Mouse (Mus musculus) lung, embryonic 14.5 days (tissue): ENCODE results near the gene Olfr324. TPM values are rescaled to one million over a fixed set of nuclear protein-coding genes. Genes with fewer than 3 reads are reported as not detected.

ENCODE experiments used
- ATAC-seq: fragments of 200-750 bp; cut with Nextera tagmentation; 2 replicates; pipeline ENCODE4 v1.8.0; 2017; ENCODE audit warnings: mild to moderate bottlenecking, moderate TSS enrichment, moderate library complexity; ENCODE audit not compliant: insufficient read depth
- DNase-seq: peaks from one replicate; pipeline ENCODE4 v3.0.0-alpha.2; 2015
- H3K27ac ChIP-seq: fragments of 300-500 bp; sonication (generic); 2 replicates; pipeline ENCODE4 v1.5.1; 2014; ENCODE audit warnings: low read depth, mild to moderate bottlenecking, moderate library complexity
- H3K27me3 ChIP-seq: fragments of 300-500 bp; sonication (generic); 2 replicates; pipeline ENCODE4 v1.6.1; 2014; ENCODE audit warnings: low read length, control low read depth; ENCODE audit not compliant: insufficient read depth
- H3K36me3 ChIP-seq: fragments of 300-500 bp; sonication (generic); 2 replicates; pipeline ENCODE4 v1.6.1; 2014; ENCODE audit warnings: control low read depth; ENCODE audit not compliant: insufficient read depth
- H3K4me1 ChIP-seq: fragments of 300-500 bp; sonication (generic); 2 replicates; pipeline ENCODE4 v1.6.1; 2014; ENCODE audit warnings: antibody characterized with exemption, control low read depth; ENCODE audit not compliant: insufficient read depth
- H3K4me2 ChIP-seq: fragments of 300-500 bp; sonication (generic); 2 replicates; pipeline ENCODE4 v1.6.1; 2014; ENCODE audit warnings: mild to moderate bottlenecking
- H3K4me3 ChIP-seq: fragments of 300-500 bp; sonication (generic); 2 replicates; pipeline ENCODE4 v1.5.1; 2014; ENCODE audit warnings: low read depth, low read length
- H3K9ac ChIP-seq: fragments of 300-500 bp; sonication (generic); 2 replicates; pipeline ENCODE4 v1.6.1; 2014
- H3K9me3 ChIP-seq: fragments of 300-500 bp; sonication (generic); 2 replicates; pipeline ENCODE4 v1.6.1; 2016; ENCODE audit warnings: low read depth, low read length, control low read depth
- CTCF ChIP-seq: IDR thresholded peaks from 2 replicates; pipeline ENCODE4 v1.5.1; 2016; ENCODE audit warnings: antibody characterized with exemption, low read depth
- WGBS: fragments of 180-500 bp; shearing (Covaris S2); extraction: QIAGEN DNeasy Blood & Tissue Kit; methylation state at CpG from one replicate; pipeline ENCODE4 v1.1.7; 2014; 5-methylcytosine and 5-hydroxymethylcytosine counted together
- polyA plus RNA-seq: library from polyadenylated mRNA; unstranded; fragments of >200 nt; fragmentation: Nextera tagmentation; extraction: Ambion mirVana; gene quantifications from 2 replicates; pipeline ENCODE4 v1.2.1, GENCODE M21; 2014

Olfr324 gene
- polyA plus RNA-seq, 1 experiment from 2014 or later = not detected

- WGBS = 74% methylated on average over 6 of the region's 6 CpGs
- Histone ChIP-seq H3K4me3 (no peak overlapping the region), H3K9ac (no peak overlapping the region), H3K36me3 (no peaks in the 10 kb centered on the region), H3K27ac (no peak overlapping the region), H3K4me2 (no peak overlapping the region), H3K9me3 (no peaks in the 10 kb centered on the region), H3K27me3 (no peaks in the 10 kb centered on the region), H3K4me1 (no peaks in the 10 kb centered on the region)
- no peak for ATAC-seq
- TF ChIP-seq CTCF = no peak
- no peak for DNase-seq
These were observed 12.1 kb downstream of the Olfr324 start for GRCm38 (mm10) chr11:58607030-58607429.

DNA sequence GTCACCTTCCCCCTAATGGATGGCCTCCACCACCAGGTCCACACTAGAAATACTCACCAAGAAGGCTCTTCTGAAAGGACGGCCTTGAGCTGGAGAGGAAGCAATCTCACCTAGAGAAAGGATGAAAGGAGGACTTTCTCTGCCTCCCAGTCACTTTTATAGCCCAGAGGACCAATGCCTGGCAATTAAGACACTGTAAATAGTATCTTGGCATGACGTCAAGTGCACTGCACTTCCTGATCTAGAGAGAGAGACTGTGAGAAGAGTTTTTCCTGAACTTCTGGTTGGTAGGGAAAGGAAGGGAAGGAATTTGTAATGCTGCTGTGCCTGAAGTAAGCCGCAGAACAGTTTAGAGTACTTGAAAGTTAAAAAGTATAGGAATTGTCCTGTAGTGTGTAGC is 18.4 kb downstream of the Olfr324 start:
- H3K36me3 ChIP-seq = no peaks in the 10 kb centered on the region
- H3K4me3 ChIP-seq = no peak overlapping the region
- WGBS = 59% methylated on average over 3 of the region's 3 CpGs
- H3K9me3 ChIP-seq = no peaks in the 10 kb centered on the region
- no peak for ATAC-seq
- H3K4me2 ChIP-seq = no peak overlapping the region
- no peak overlapping the region for H3K9ac ChIP-seq
- TF ChIP-seq CTCF = no peak
- H3K27me3 ChIP-seq = no peaks in the 10 kb centered on the region
- H3K4me1 ChIP-seq = no peaks in the 10 kb centered on the region
- peak; percentile 18 for DNase-seq
- H3K27ac ChIP-seq = no peak overlapping the region

- Histone ChIP-seq H3K9me3 (no peaks in the 10 kb centered on the region), H3K36me3 (no peaks in the 10 kb centered on the region), H3K27ac (no peak overlapping the region), H3K4me1 (no peaks in the 10 kb centered on the region), H3K27me3 (no peaks in the 10 kb centered on the region), H3K4me2 (no peak overlapping the region), H3K4me3 (no peak overlapping the region), H3K9ac (no peak overlapping the region)
- no peak for TF ChIP-seq CTCF
- ATAC-seq = no peak
- DNase-seq = peak; percentile 34
These were observed 19.6 kb downstream of the Olfr324 start for GRCm38 (mm10) chr11:58614526-58614925.

DNA sequence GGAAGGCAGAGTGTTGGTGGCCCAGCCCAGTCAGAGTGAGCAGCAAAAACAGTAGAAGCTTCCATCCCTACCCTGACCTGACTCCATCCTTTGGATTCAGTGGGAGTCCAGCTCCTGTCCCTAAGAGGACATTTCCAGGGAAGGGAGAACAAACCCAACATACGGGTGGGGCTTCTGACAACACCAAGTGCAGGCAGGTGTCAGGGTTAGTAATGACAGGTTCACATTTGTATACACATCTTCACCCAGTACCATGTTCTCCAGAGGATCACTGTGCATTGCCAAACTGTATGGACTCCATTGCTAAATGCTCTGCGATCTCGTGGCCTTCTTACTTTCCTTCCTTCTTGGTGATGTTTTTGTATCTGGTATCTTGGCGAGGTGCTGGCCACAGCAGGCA is 21.1 kb downstream of the Olfr324 start, which contains the start of gene 2210407C18Rik:
TSS of gene 2210407C18Rik (minus strand) at position 101 of the 400 bp plus-strand sequence.
- H3K9ac ChIP-seq = no peak within 1 kb of the TSS
- H3K27me3 ChIP-seq = no peaks in the 10 kb centered on the region
- 83% methylated on average over 4 of the region's 4 CpGs for WGBS
- H3K36me3 ChIP-seq = no peaks in the 10 kb centered on the region
- H3K9me3 ChIP-seq = no peaks in the 10 kb centered on the region
- TF ChIP-seq CTCF = no peak
- H3K4me3 ChIP-seq = no peak within 1 kb of the TSS
- ATAC-seq (no peak), DNase-seq (no peak)
- no peak within 1 kb of the TSS for H3K27ac ChIP-seq
- no peaks in the 10 kb centered on the region for H3K4me1 ChIP-seq
- no peak within 1 kb of the TSS for H3K4me2 ChIP-seq

DNA sequence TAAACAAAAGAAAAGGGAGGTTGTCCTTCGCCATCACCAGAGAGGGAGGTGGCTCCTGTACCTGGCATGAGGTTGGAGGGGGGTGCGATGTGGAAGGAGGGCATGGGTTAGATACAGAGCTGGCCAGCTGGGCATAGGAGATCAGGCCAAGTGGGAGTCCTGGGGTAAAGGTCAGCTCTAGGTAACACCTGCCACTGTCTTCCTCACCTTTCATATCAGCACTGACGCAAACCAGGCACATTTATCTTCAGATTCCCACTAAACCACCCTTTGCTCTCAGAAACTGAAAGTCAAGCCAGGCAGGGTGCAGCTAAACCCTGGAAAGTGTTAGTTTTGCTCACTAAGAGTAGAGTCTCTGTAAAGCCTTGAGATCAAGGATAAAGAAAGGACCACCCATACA is 23.5 kb downstream of the Olfr324 start:
- ATAC-seq (no peak), DNase-seq (no peak)
- TF ChIP-seq CTCF = no peak
- no peak overlapping the region for H3K4me3 ChIP-seq
- H3K9ac ChIP-seq = no peak overlapping the region
- H3K4me1 ChIP-seq = no peaks in the 10 kb centered on the region
- no peaks in the 10 kb centered on the region for H3K9me3 ChIP-seq
- H3K36me3 ChIP-seq = no peaks in the 10 kb centered on the region
- H3K4me2 ChIP-seq = no peak overlapping the region
- WGBS = 40% methylated on average over 3 of the region's 3 CpGs
- no peak overlapping the region for H3K27ac ChIP-seq
- no peaks in the 10 kb centered on the region for H3K27me3 ChIP-seq

DNA sequence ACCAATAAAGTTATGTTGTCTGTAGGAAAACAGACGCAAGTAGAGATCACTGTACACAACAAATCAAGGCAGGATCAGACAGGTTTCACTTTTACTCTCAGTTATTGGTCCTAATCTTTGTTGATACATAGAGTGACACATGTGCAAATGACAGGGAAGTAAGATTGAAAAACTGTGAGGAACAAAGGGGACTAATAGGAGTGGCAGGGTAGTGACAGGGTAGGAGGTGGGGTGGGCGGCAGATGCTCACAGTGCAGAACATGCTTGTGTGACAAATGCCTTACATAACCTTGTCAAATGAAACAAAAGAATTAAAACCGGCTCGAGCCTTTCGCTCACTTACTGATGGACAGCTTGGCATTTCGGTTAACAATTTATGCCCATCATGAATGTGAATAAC is 23.9 kb downstream of the Olfr324 start:
- WGBS = 59% methylated on average over 6 of the region's 6 CpGs

GRCm38 (mm10) chr11:58626146-58626545 is 31.2 kb downstream of the Olfr324 start:
- Histone ChIP-seq H3K27ac (no peak overlapping the region), H3K4me3 (no peak overlapping the region), H3K9me3 (no peaks in the 10 kb centered on the region), H3K4me2 (no peak overlapping the region), H3K36me3 (no peaks in the 10 kb centered on the region), H3K9ac (no peak overlapping the region), H3K4me1 (no peaks in the 10 kb centered on the region), H3K27me3 (no peaks in the 10 kb centered on the region)
- DNase-seq (no peak), ATAC-seq (no peak)
- TF ChIP-seq CTCF = no peak
- WGBS = 51% methylated on average over 4 of the region's 4 CpGs

More for the DNA sequence above, 23.9 kb downstream of the Olfr324 start:
- Histone ChIP-seq H3K9ac (no peak overlapping the region), H3K4me3 (no peak overlapping the region), H3K4me1 (no peaks in the 10 kb centered on the region), H3K27me3 (no peaks in the 10 kb centered on the region), H3K27ac (no peak overlapping the region), H3K36me3 (no peaks in the 10 kb centered on the region), H3K9me3 (no peaks in the 10 kb centered on the region), H3K4me2 (no peak overlapping the region)
- no peak for DNase-seq
- ATAC-seq = no peak
- TF ChIP-seq CTCF = no peak

GRCm38 (mm10) chr11:58630401-58630800 is 35.5 kb downstream of the Olfr324 start, which contains the start of gene Olfr323:
Olfr323 (minus strand) TSS chr11:58630501.
- H3K9me3 ChIP-seq = no peaks in the 10 kb centered on the region
- no peak within 1 kb of the TSS for H3K9ac ChIP-seq
- H3K4me1 ChIP-seq = no peaks in the 10 kb centered on the region
- H3K36me3 ChIP-seq = no peaks in the 10 kb centered on the region
- H3K4me3 ChIP-seq = no peak within 1 kb of the TSS
- no peaks in the 10 kb centered on the region for H3K27me3 ChIP-seq
- no peak for TF ChIP-seq CTCF
- no peak for ATAC-seq
- no peak within 1 kb of the TSS for H3K27ac ChIP-seq
- H3K4me2 ChIP-seq = no peak within 1 kb of the TSS
- DNase-seq = no peak
- WGBS = 70% methylated on average over 5 of the region's 5 CpGs
